Mouse (Mus musculus): ENCODE measurements around the gene Cap2. TPM values are rescaled to one million over a fixed set of nuclear protein-coding genes. Genes with fewer than 3 reads are reported as not detected.

Cap2 gene
- polyA plus RNA-seq, 1 experiment from 2014 or later: 9.5 TPM

- WGBS: 87% methylated on average over 8 of the region's 8 CpGs
- H3K9ac ChIP-seq (ENCODE audit: low read length): no peak overlapping the region
- ATAC-seq (ENCODE audit: insufficient read depth, low FRiP score, low TSS enrichment) (no peak), DNase-seq (ENCODE audit: low spot score) (no peak)
- no peak overlapping the region for H3K4me2 ChIP-seq (ENCODE audit: low read depth)
- peaks cover 9% of the 10 kb centered on the region; the same call in 1 of the 2 replicates for H3K4me1 ChIP-seq (ENCODE audit: control insufficient read depth, insufficient read depth, low read length)
- no peak overlapping the region for H3K27ac ChIP-seq (ENCODE audit: low read depth, low read length)
- no peaks in the 10 kb centered on the region for H3K27me3 ChIP-seq (ENCODE audit: control insufficient read depth, insufficient read depth, low read length)
- H3K9me3 ChIP-seq (ENCODE audit: control insufficient read depth, low read length): no peaks in the 10 kb centered on the region
- H3K4me3 ChIP-seq (ENCODE audit: low read depth, low read length): no peak overlapping the region
- H3K36me3 ChIP-seq (ENCODE audit: control insufficient read depth, insufficient read depth, low read length): no peaks in the 10 kb centered on the region
Measured at GRCm38 (mm10) chr13:46530546-46530945, 28.9 kb downstream of the Cap2 start.

GRCm38 (mm10) chr13:46531676-46532075 lies 30.0 kb downstream of the Cap2 start:
- no peaks in the 10 kb centered on the region for H3K36me3 ChIP-seq (ENCODE audit: control insufficient read depth, insufficient read depth, low read length)
- no peak overlapping the region for H3K27ac ChIP-seq (ENCODE audit: low read depth, low read length)
- H3K9me3 ChIP-seq (ENCODE audit: control insufficient read depth, low read length): no peaks in the 10 kb centered on the region
- no peaks in the 10 kb centered on the region for H3K27me3 ChIP-seq (ENCODE audit: control insufficient read depth, insufficient read depth, low read length)
- 85% methylated on average over 3 of the region's 3 CpGs for WGBS
- peaks cover 9% of the 10 kb centered on the region; the same call in 1 of the 2 replicates for H3K4me1 ChIP-seq (ENCODE audit: control insufficient read depth, insufficient read depth, low read length)
- H3K4me3 ChIP-seq (ENCODE audit: low read depth, low read length): no peak overlapping the region
- H3K9ac ChIP-seq (ENCODE audit: low read length): no peak overlapping the region
- no peak for DNase-seq (ENCODE audit: low spot score)
- no peak for ATAC-seq (ENCODE audit: insufficient read depth, low FRiP score, low TSS enrichment)
- no peak overlapping the region for H3K4me2 ChIP-seq (ENCODE audit: low read depth)

- no peak overlapping the region for H3K4me2 ChIP-seq (ENCODE audit: low read depth)
- H3K9me3 ChIP-seq (ENCODE audit: control insufficient read depth, low read length): no peaks in the 10 kb centered on the region
- DNase-seq (ENCODE audit: low spot score) (no peak), ATAC-seq (ENCODE audit: insufficient read depth, low FRiP score, low TSS enrichment) (no peak)
- 93% methylated on average over 7 of the region's 7 CpGs for WGBS
- no peak overlapping the region for H3K4me3 ChIP-seq (ENCODE audit: low read depth, low read length)
- H3K4me1 ChIP-seq (ENCODE audit: control insufficient read depth, insufficient read depth, low read length): peaks cover 9% of the 10 kb centered on the region; the same call in 1 of the 2 replicates
- H3K27ac ChIP-seq (ENCODE audit: low read depth, low read length): no peak overlapping the region
- no peak overlapping the region for H3K9ac ChIP-seq (ENCODE audit: low read length)
- no peaks in the 10 kb centered on the region for H3K27me3 ChIP-seq (ENCODE audit: control insufficient read depth, insufficient read depth, low read length)
- H3K36me3 ChIP-seq (ENCODE audit: control insufficient read depth, insufficient read depth, low read length): no peaks in the 10 kb centered on the region
Measured at GRCm38 (mm10) chr13:46532276-46532675, 30.6 kb downstream of the Cap2 start.

GRCm38 (mm10) chr13:46533342-46534129 lies 31.9 kb downstream of the Cap2 start:
- Histone ChIP-seq H3K9ac (ENCODE audit: low read length) (no peak overlapping the region), H3K27me3 (ENCODE audit: control insufficient read depth, insufficient read depth, low read length) (no peaks in the 10 kb centered on the region), H3K36me3 (ENCODE audit: control insufficient read depth, insufficient read depth, low read length) (no peaks in the 10 kb centered on the region), H3K27ac (ENCODE audit: low read depth, low read length) (no peak overlapping the region; the same call in 1 of the 2 replicates), H3K4me2 (ENCODE audit: low read depth) (no peak overlapping the region), H3K4me1 (ENCODE audit: control insufficient read depth, insufficient read depth, low read length) (peaks cover 9% of the 10 kb centered on the region; the same call in 1 of the 2 replicates), H3K9me3 (ENCODE audit: control insufficient read depth, low read length) (no peaks in the 10 kb centered on the region), H3K4me3 (ENCODE audit: low read depth, low read length) (no peak overlapping the region)
- no peak for ATAC-seq (ENCODE audit: insufficient read depth, low FRiP score, low TSS enrichment)
- no peak for DNase-seq (ENCODE audit: low spot score)
- 54% methylated on average over 10 of the region's 10 CpGs for WGBS

- Histone ChIP-seq H3K9ac (ENCODE audit: low read length) (no peak overlapping the region), H3K36me3 (ENCODE audit: control insufficient read depth, insufficient read depth, low read length) (no peaks in the 10 kb centered on the region), H3K4me1 (ENCODE audit: control insufficient read depth, insufficient read depth, low read length) (peaks cover 9% of the 10 kb centered on the region; the same call in 1 of the 2 replicates), H3K4me3 (ENCODE audit: low read depth, low read length) (no peak overlapping the region), H3K27me3 (ENCODE audit: control insufficient read depth, insufficient read depth, low read length) (no peaks in the 10 kb centered on the region), H3K9me3 (ENCODE audit: control insufficient read depth, low read length) (no peaks in the 10 kb centered on the region), H3K4me2 (ENCODE audit: low read depth) (peak overlapping the region; percentile 29), H3K27ac (ENCODE audit: low read depth, low read length) (peak overlapping the region; percentile 39)
- WGBS: 13% methylated on average over 11 of the region's 11 CpGs
- ATAC-seq (ENCODE audit: insufficient read depth, low FRiP score, low TSS enrichment): peak; percentile 84
- DNase-seq (ENCODE audit: low spot score): peak; percentile 64
Measured at GRCm38 (mm10) chr13:46534171-46534968, 32.7 kb downstream of the Cap2 start.

GRCm38 (mm10) chr13:46534969-46535785 lies 33.5 kb downstream of the Cap2 start:
- Histone ChIP-seq H3K4me1 (ENCODE audit: control insufficient read depth, insufficient read depth, low read length) (peaks cover 9% of the 10 kb centered on the region; the same call in 1 of the 2 replicates), H3K27ac (ENCODE audit: low read depth, low read length) (no peak overlapping the region; the same call in 1 of the 2 replicates), H3K4me2 (ENCODE audit: low read depth) (no peak overlapping the region), H3K27me3 (ENCODE audit: control insufficient read depth, insufficient read depth, low read length) (no peaks in the 10 kb centered on the region), H3K9me3 (ENCODE audit: control insufficient read depth, low read length) (no peaks in the 10 kb centered on the region), H3K36me3 (ENCODE audit: control insufficient read depth, insufficient read depth, low read length) (no peaks in the 10 kb centered on the region), H3K9ac (ENCODE audit: low read length) (no peak overlapping the region), H3K4me3 (ENCODE audit: low read depth, low read length) (no peak overlapping the region)
- 78% methylated on average over 5 of the region's 5 CpGs for WGBS
- DNase-seq (ENCODE audit: low spot score): no peak
- no peak for ATAC-seq (ENCODE audit: insufficient read depth, low FRiP score, low TSS enrichment)

GRCm38 (mm10) chr13:46539284-46539683 lies 37.6 kb downstream of the Cap2 start:
- H3K36me3 ChIP-seq (ENCODE audit: control insufficient read depth, insufficient read depth, low read length): no peaks in the 10 kb centered on the region
- H3K27ac ChIP-seq (ENCODE audit: low read depth, low read length): no peak overlapping the region
- no peaks in the 10 kb centered on the region for H3K27me3 ChIP-seq (ENCODE audit: control insufficient read depth, insufficient read depth, low read length)
- H3K9me3 ChIP-seq (ENCODE audit: control insufficient read depth, low read length): no peaks in the 10 kb centered on the region
- no peak overlapping the region for H3K9ac ChIP-seq (ENCODE audit: low read length)
- no peak for ATAC-seq (ENCODE audit: insufficient read depth, low FRiP score, low TSS enrichment)
- 91% methylated on average over 7 of the region's 7 CpGs for WGBS
- H3K4me3 ChIP-seq (ENCODE audit: low read depth, low read length): no peak overlapping the region
- H3K4me2 ChIP-seq (ENCODE audit: low read depth): no peak overlapping the region
- peaks cover 6% of the 10 kb centered on the region; the same call in 1 of the 2 replicates for H3K4me1 ChIP-seq (ENCODE audit: control insufficient read depth, insufficient read depth, low read length)
- DNase-seq (ENCODE audit: low spot score): no peak

- DNase-seq (ENCODE audit: low spot score): no peak
Measured at GRCm38 (mm10) chr13:46540943-46541342, 39.3 kb downstream of the Cap2 start.

More at GRCm38 (mm10) chr13:46540943-46541342, 39.3 kb downstream of the Cap2 start:
- Histone ChIP-seq H3K9me3 (ENCODE audit: control insufficient read depth, low read length) (no peaks in the 10 kb centered on the region), H3K27me3 (ENCODE audit: control insufficient read depth, insufficient read depth, low read length) (no peaks in the 10 kb centered on the region), H3K4me3 (ENCODE audit: low read depth, low read length) (no peak overlapping the region), H3K36me3 (ENCODE audit: control insufficient read depth, insufficient read depth, low read length) (no peaks in the 10 kb centered on the region), H3K4me1 (ENCODE audit: control insufficient read depth, insufficient read depth, low read length) (no peaks in the 10 kb centered on the region), H3K27ac (ENCODE audit: low read depth, low read length) (no peak overlapping the region), H3K9ac (ENCODE audit: low read length) (no peak overlapping the region), H3K4me2 (ENCODE audit: low read depth) (no peak overlapping the region)
- no peak for ATAC-seq (ENCODE audit: insufficient read depth, low FRiP score, low TSS enrichment)
- 44% methylated on average over 5 of the region's 5 CpGs for WGBS

Measured in neural tube, embryonic 11.5 days (tissue).